Comparison of ENCODE assay signal across 28 mouse cellular contexts in genomic region chr12:75933561-75933960, GRCm38 (mm10).
"Had no signal": no experiment of that assay in that cellular context is flagged by ENCODE, and none has a peak within 500 bp of the region (broad histone marks: within the 10 kb centered on the region; RNA-seq: fewer than 3 reads in every experiment).

No protein-coding gene starts in this region.

- H3K27ac ChIP-seq: embryonic facial prominence, embryonic 10.5 days; embryonic facial prominence, embryonic 12.5 days; embryonic facial prominence, embryonic 13.5 days; embryonic facial prominence, embryonic 15.5 days; forebrain, embryonic 10.5 days; forebrain, embryonic 12.5 days; forebrain, embryonic 13.5 days; forebrain, embryonic 15.5 days; gastrocnemius, adult 2 months had no signal

- H3K9ac ChIP-seq: embryonic facial prominence, embryonic 12.5 days; embryonic facial prominence, embryonic 13.5 days; embryonic facial prominence, embryonic 15.5 days; forebrain, embryonic 12.5 days; forebrain, embryonic 13.5 days; forebrain, embryonic 15.5 days; forebrain, postnatal 0 days had no signal

- H3K4me2 ChIP-seq: embryonic facial prominence, embryonic 12.5 days; embryonic facial prominence, embryonic 13.5 days; embryonic facial prominence, embryonic 15.5 days; forebrain, embryonic 12.5 days; forebrain, embryonic 13.5 days; forebrain, embryonic 15.5 days had no signal

- H3K27me3 ChIP-seq: embryonic facial prominence, embryonic 12.5 days; embryonic facial prominence, embryonic 13.5 days; embryonic facial prominence, embryonic 15.5 days; forebrain, embryonic 12.5 days; forebrain, embryonic 13.5 days; forebrain, embryonic 15.5 days had no signal

- H3K4me1 ChIP-seq: embryonic facial prominence, embryonic 10.5 days; embryonic facial prominence, embryonic 12.5 days; embryonic facial prominence, embryonic 13.5 days; embryonic facial prominence, embryonic 15.5 days; forebrain, embryonic 10.5 days; forebrain, embryonic 12.5 days; forebrain, embryonic 13.5 days; forebrain, embryonic 15.5 days had no signal

- ATAC-seq: forebrain, embryonic 13.5 days; forebrain, embryonic 14.5 days; forebrain, embryonic 15.5 days; forebrain, embryonic 16.5 days; forebrain, postnatal 0 days had no signal

- DNase-seq: cerebellum, adult 18-20 months; cerebellum, adult 2 months; cerebellum, adult 8-10 months; cerebellum, adult 9-10 months; cerebellum, adult 9-11 months; cerebellum, postnatal 10 days; cerebellum, postnatal 14 days; cerebellum, postnatal 25 days; cerebellum, postnatal 36 days; embryo, embryonic 11 days; forebrain, postnatal 0 days; gastrocnemius, adult 2 months; gastrocnemius, postnatal 10 days; gastrocnemius, postnatal 14 days; gastrocnemius, postnatal 25 days; gastrocnemius, postnatal 36 days; heart, adult 11 months had no signal

- H3K9me3 ChIP-seq: embryonic facial prominence, embryonic 10.5 days; embryonic facial prominence, embryonic 12.5 days; embryonic facial prominence, embryonic 13.5 days; embryonic facial prominence, embryonic 15.5 days; forebrain, embryonic 10.5 days; forebrain, embryonic 12.5 days; forebrain, embryonic 13.5 days; forebrain, embryonic 15.5 days had no signal

- H3K4me3 ChIP-seq: embryonic facial prominence, embryonic 10.5 days; embryonic facial prominence, embryonic 12.5 days; embryonic facial prominence, embryonic 13.5 days; embryonic facial prominence, embryonic 15.5 days; erythroblast, embryonic 14.5 days; forebrain, embryonic 10.5 days; forebrain, embryonic 12.5 days; forebrain, embryonic 13.5 days; forebrain, embryonic 15.5 days; gastrocnemius, adult 2 months had no signal
